Mouse (Mus musculus): ENCODE results near the gene Hist2h2aa1. TPM values are rescaled to one million over a fixed set of nuclear protein-coding genes. Genes with fewer than 3 reads are reported as not detected.
"Not testable (repeated sequence)": the region's sequence is repeated elsewhere in the genome, so short reads cannot be mapped to it uniquely, and the experiment has no call there.

Hist2h2aa1 gene
- total RNA-seq, 2 experiments from 2014 or later, result 6.9 to 9.0 TPM

GRCm38 (mm10) chr3:96268051-96268775 lies 22.9 kb downstream of the Hist2h2aa1 start, which contains the start of gene Hist2h3b:
TSS of gene Hist2h3b (plus strand) at chr3:96268654.
- intact Hi-C loops (cut with DNase I), result no loop called here
- peak; percentile 85 to 94 for DNase-seq (ENCODE audit: low spot score in 2 of 2)

DNA sequence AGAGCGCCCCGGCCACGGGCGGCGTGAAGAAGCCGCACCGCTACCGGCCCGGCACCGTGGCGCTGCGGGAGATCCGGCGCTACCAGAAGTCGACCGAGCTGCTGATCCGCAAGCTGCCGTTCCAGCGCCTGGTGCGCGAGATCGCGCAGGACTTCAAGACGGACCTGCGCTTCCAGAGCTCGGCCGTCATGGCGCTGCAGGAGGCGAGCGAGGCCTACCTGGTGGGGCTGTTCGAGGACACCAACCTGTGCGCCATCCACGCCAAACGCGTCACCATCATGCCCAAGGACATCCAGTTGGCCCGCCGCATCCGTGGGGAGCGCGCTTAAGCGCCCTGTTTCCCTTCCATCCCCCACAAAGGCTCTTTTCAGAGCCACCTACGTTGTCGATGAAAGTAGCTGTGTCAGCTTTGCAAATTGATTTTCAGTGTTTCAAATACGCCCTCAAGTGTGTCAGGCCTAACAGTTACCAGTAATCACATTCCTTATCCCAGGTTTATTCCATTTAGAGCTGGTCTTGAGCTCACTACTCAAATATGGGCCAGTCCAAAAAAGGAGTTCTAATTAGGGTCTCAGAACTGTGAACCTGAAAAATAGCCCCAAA lies 23.6 kb downstream of the Hist2h2aa1 start:
- intact Hi-C loops (cut with DNase I), result not testable (repeated sequence)
- peak in 1 of 2 experiments; percentile 46 for DNase-seq (ENCODE audit: low spot score in 2 of 2)

- intact Hi-C loops (cut with DNase I), result no loop called here
- DNase-seq (ENCODE audit: low spot score in 2 of 2), result peak; percentile 94 to 99
These were observed 24.5 kb downstream of the Hist2h2aa1 start, which contains the start of gene Hist2h2bb for GRCm38 (mm10) chr3:96269511-96270474. TSS of gene Hist2h2bb (plus strand) at chr3:96269752.

DNA sequence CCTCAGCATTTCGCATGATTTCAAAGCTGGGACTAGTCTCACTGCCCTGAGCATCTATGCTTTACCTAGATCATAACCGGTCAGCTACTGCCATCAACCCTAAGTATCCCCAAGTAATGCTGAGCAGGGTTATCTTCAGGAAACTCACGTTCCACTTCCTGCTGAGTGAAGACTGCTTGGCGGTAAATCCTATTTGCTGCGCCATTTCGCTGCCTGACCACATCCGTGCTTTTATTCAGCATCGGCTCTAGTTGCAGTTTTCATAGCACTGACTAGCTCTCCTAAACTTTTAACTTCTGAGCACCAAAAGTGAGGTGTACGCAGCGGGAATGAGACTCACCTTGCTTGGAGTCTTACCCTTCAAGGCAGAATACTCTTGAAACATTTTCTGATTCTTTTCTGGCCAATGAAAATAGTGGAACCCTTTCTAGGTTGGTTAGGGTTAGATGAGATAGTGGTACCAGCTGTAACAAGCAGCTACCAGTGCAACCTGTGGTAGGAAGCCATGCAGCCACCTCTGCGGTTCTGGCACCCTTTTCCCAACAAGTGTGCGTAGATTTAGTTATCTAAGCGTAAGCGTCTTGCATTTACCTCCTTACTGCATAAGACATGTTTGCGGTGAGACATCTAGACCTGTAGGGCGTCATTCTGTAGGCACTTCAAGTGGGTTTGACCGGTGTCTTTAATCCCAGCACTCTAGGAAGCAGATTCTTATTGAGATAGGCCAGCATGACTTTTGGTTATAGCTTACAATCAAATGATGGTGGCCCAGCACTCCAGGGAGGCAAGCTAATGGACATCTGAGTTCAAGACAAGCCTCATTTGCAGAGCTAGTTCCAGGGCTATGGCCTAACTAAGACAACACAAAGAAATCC lies 28.5 kb downstream of the Hist2h2aa1 start:
- intact Hi-C loops (cut with DNase I), result no loop called here
- DNase-seq (ENCODE audit: low spot score in 2 of 2), result no peak

DNA sequence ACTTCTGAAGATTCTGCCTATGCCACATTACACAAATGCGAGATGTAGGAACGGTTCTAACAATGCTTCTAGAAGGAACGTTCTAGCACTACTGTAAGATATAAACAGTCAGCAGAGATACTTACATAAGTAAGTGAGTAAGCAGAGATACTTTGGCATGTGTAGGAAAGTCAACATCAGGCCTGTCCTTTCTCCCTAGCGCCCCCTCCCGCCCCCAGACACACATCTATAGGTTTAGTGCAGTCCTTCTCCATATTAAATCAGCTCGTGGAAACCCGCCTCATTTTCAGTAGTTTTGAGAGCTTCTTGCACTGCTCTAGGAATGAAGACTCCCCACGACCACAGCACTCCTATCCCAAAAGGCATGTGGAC lies 32.1 kb downstream of the Hist2h2aa1 start:
- peak; percentile 36 to 71 for DNase-seq (ENCODE audit: low spot score in 2 of 2)
- intact Hi-C loops (cut with DNase I), result loop anchor here (5.0 kb wide), 1 partner anchor 225 kb away; no protein-coding TSS in a partner anchor

DNA sequence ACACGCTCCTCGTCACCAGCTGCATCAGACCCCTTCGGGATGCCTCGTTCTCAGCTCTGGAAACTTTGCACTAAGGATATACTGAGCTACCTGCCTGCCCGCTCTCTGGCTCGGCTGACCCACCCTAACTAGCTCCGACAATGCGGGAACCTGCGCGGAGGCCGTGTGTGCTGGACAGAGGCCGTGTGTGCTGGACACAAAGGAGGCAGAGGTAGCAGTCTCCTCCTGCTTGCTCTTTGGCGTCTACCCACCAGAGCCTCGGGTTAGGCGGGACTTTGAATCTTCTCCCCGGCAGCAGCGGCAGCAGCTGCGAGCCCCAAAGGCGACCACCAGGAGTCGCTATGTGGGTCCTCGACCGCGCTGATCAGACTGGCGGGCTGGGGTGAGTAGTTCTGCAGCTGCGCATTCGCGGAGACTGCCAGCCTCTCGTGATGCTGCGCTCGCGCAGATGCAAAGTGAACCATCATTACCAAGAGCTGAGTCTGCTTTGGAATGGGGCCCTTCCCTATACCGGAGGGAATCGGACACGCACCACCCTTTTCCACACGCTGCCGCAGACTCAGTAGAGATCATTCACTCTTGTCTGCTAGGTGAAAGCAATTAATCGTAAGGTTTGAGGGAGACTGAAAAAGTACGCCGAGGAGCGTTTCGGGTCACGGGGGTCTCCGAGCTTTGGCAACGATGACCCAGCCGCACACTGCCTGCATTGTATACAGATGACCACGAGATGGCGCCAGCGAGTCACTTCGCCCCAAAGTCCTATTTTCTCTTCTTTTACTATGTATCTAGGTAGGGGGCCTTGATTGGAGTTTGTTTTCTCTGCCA lies 32.7 kb downstream of the Hist2h2aa1 start:
- intact Hi-C loops (cut with DNase I), result loop anchor here (5.0 kb wide), 1 partner anchor 224 kb away; no protein-coding TSS in a partner anchor
- peak; percentile 91 to 97 for DNase-seq (ENCODE audit: low spot score in 2 of 2)

DNA sequence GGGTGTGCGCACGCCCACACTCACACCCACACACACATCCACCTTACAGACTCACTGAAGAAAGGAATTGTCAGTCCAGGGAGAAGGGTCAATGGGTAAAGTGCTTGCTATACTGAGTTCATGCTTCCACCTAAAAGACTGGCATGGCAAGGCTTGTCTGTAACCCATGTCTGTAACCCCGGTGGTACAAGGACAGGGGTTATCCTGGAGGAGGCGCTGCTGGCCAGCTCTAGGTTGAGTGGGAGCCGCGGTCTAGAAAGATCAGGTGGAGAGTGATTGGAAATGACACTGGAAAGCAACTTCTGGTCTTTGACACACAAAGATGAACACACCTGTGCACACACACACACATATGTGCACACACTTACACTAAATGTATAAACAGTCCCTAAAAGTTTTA lies 35.4 kb downstream of the Hist2h2aa1 start:
- DNase-seq (ENCODE audit: low spot score in 2 of 2), result no peak
- intact Hi-C loops (cut with DNase I), result no loop called here

- peak; percentile 44 to 59 for DNase-seq (ENCODE audit: low spot score in 2 of 2)
These were observed 39.2 kb downstream of the Hist2h2aa1 start for GRCm38 (mm10) chr3:96284457-96284856.

GRCm38 (mm10) chr3:96287334-96287733 lies 42.0 kb downstream of the Hist2h2aa1 start:
- intact Hi-C loops (cut with DNase I); DNase-seq (ENCODE audit: low spot score in 2 of 2): not testable (repeated sequence)

More at GRCm38 (mm10) chr3:96284457-96284856, 39.2 kb downstream of the Hist2h2aa1 start:
- intact Hi-C loops (cut with DNase I), result loop anchor here (2.0 kb wide), 1 partner anchor 152 kb away; no protein-coding TSS in a partner anchor

- intact Hi-C loops (cut with DNase I), result no loop called here
- DNase-seq (ENCODE audit: low spot score in 2 of 2), result no peak
These were observed 43.9 kb downstream of the Hist2h2aa1 start for GRCm38 (mm10) chr3:96289201-96289600.

DNA sequence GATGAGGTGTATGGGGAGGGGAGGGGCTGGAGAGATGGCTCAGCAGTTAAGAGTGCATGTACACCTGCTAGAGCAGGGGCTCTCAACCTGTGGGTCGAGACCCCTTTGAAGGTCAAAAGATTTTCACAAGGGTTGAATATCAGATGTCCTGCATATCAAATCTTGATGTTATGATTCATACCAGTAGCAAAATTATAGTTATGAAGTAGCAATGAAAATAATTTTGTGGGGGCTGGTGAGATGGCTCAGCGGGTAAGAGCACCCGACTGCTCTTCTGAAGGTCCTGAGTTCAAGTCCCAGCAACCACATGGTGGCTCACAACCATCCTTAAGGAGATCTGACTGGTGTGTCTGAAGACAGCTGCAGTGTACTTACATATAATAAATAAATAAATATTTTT lies 45.4 kb downstream of the Hist2h2aa1 start:
- intact Hi-C loops (cut with DNase I), result not testable (repeated sequence)

GRCm38 (mm10) chr3:96292641-96293040 lies 47.3 kb downstream of the Hist2h2aa1 start:
- intact Hi-C loops (cut with DNase I), result no loop called here
- no peak for DNase-seq (ENCODE audit: low spot score in 2 of 2)

More for the DNA sequence above, 45.4 kb downstream of the Hist2h2aa1 start:
- not testable (repeated sequence) for DNase-seq (ENCODE audit: low spot score in 2 of 2)

DNA sequence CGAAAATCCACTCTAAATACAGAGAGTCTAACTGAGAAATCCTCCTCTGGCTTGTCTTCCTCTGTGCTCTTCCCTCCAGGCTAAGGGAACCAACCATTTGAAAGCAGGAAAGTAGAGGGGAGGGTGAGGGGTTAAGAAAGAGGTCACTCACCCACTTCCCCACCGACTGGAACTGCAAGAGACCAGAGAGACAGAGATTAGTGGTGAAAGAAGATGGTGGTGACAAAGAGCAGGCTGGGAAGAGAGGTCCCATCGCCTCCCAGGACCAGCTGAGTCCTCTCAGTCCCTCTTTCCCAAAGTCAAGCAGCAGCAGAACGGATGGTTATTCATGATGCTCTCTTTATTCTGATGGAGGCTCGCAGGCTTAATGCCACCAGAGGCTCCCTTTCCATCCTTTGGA lies 48.1 kb downstream of the Hist2h2aa1 start:
- intact Hi-C loops (cut with DNase I), result no loop called here
- no peak for DNase-seq (ENCODE audit: low spot score in 2 of 2)

GRCm38 (mm10) chr3:96293787-96294186 lies 48.5 kb downstream of the Hist2h2aa1 start, which contains the start of gene Fcgr1:
TSS of gene Fcgr1 (minus strand) at chr3:96293969.
- DNase-seq (ENCODE audit: low spot score in 2 of 2), result no peak
- intact Hi-C loops (cut with DNase I), result no loop called here

Measured in left cerebral cortex, postnatal 25 days (tissue).